Mouse (Mus musculus) frontal cortex, adult 2 months (tissue): ENCODE measurements around the gene Ctse. TPM values are rescaled to one million over a fixed set of nuclear protein-coding genes. Genes with fewer than 3 reads are reported as not detected.

ENCODE experiments used
- DNase-seq, 2 experiments: peaks; one replicate each; pipeline ENCODE4 v3.0.0; 2022; ENCODE audit warnings: low spot score in 1 of 2; ENCODE audit errors: extremely low spot score in 1 of 2
- polyA plus RNA-seq: library from polyadenylated mRNA; depleted of rRNA; stranded (reverse); fragments of >200 nt; gene quantifications from 2 replicates; pipeline ENCODE4 v1.2.3, GENCODE M21; 2012

Gene Ctse
- polyA plus RNA-seq, 1 experiment: not detected

GRCm38 (mm10) chr1:131642251-131642650 lies 4.1 kb downstream of the Ctse start:
- no peak for DNase-seq

- no peak for DNase-seq
These were observed 14.8 kb downstream of the Ctse start for GRCm38 (mm10) chr1:131652670-131653443.

- DNase-seq: no peak
These were observed 17.5 kb downstream of the Ctse start for GRCm38 (mm10) chr1:131655601-131656000.

- peak; percentile 88 to 97 for DNase-seq
These were observed 19.8 kb downstream of the Ctse start for GRCm38 (mm10) chr1:131657945-131658354.

GRCm38 (mm10) chr1:131659512-131660085 lies 21.5 kb downstream of the Ctse start:
- no peak for DNase-seq

- no peak for DNase-seq
These were observed 22.2 kb downstream of the Ctse start for GRCm38 (mm10) chr1:131660266-131660665.

- DNase-seq: no peak
These were observed 22.8 kb downstream of the Ctse start for GRCm38 (mm10) chr1:131660716-131661472.

GRCm38 (mm10) chr1:131661749-131662148 lies 23.6 kb downstream of the Ctse start:
- no peak for DNase-seq

- no peak for DNase-seq
These were observed 25.3 kb downstream of the Ctse start for GRCm38 (mm10) chr1:131663286-131663995.

- DNase-seq: no peak
These were observed 26.0 kb downstream of the Ctse start for GRCm38 (mm10) chr1:131664136-131664535.

- DNase-seq: no peak
These were observed 27.8 kb downstream of the Ctse start for GRCm38 (mm10) chr1:131665886-131666285.

GRCm38 (mm10) chr1:131671113-131671512 lies 33.0 kb downstream of the Ctse start:
- DNase-seq: no peak

GRCm38 (mm10) chr1:131672361-131672760 lies 34.3 kb downstream of the Ctse start:
- no peak for DNase-seq

- DNase-seq: no peak
These were observed 41.5 kb downstream of the Ctse start for GRCm38 (mm10) chr1:131679644-131680043.

GRCm38 (mm10) chr1:131687739-131688138 lies 49.6 kb downstream of the Ctse start:
- no peak for DNase-seq

GRCm38 (mm10) chr1:131688475-131688874 lies 50.4 kb downstream of the Ctse start, which contains the start of gene Rab7b:
Gene Rab7b, plus strand, starts transcription at chr1:131688695.
- no peak for DNase-seq

- no peak for DNase-seq
These were observed 50.9 kb downstream of the Ctse start for GRCm38 (mm10) chr1:131689016-131689415.

- peak in 1 of 2 experiments; percentile 20 for DNase-seq
These were observed 51.8 kb downstream of the Ctse start for GRCm38 (mm10) chr1:131689899-131690298.

GRCm38 (mm10) chr1:131690435-131690834 lies 52.3 kb downstream of the Ctse start:
- peak in 1 of 2 experiments; percentile 17 for DNase-seq

- no peak for DNase-seq
These were observed 53.2 kb downstream of the Ctse start for GRCm38 (mm10) chr1:131691356-131691755.

- DNase-seq: no peak
These were observed 57.2 kb downstream of the Ctse start for GRCm38 (mm10) chr1:131695308-131695707.
